Mouse (Mus musculus): ENCODE results near the gene Sorbs1.

- TF ChIP-seq POLR2A (IDR thresholded peaks at IDR 0.05; ENCODE audit: borderline replicate concordance, low read depth, low read length): no peak
- no peak for TF ChIP-seq CTCF (IDR thresholded peaks at IDR 0.05; ENCODE audit: low read depth, low read length)
These were observed 106.4 kb downstream of the Sorbs1 start for GRCm38 (mm10) chr19:40407186-40407585.

Data from bone marrow macrophage, adult 2 months (primary cell).